Mouse (Mus musculus) CD4-positive helper T cell, adult 2 months (primary cell): ENCODE data around the gene Prc1.

Experiments used
- DNase-seq: peaks from one replicate; pipeline ENCODE4 v3.0.0-alpha.2; 2012; ENCODE audit warnings: low read depth, missing footprints, low spot score

Prc1 gene

DNA sequence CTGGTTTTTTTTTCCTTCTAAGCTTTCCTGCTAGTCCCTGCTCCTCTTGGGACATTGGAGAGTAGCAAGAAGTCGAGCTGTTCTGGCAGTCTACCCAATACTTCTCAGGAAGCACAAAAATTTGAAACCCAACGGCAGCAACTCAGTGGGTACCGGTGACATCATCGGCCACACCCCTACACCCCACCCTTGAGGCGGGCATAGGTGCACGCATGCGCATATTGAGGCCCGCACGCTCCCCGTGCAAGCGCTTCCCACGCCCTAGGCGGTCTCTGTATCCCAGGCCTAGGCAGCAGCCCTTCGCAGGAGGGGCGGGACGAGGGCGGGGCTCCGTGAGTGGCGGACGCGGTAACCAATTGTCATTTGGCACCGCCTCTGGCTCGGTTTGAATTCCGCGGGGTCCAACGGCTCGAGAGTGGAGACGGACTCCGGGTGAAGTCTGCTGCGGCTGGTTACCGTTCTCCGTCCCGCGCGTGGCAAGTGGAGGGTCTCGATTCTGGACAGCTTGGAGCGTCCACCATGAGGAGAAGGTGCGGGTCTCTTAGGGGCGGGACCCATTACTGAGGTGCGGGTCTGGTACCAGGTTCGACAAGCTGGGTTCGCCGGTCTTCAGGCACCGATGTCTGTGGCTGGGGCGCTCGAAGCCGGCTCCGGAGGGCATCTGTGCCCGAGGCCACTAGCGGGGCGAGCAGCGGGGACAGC is at the start of gene Prc1:
Gene Prc1, plus strand, starts transcription at position 389 of the 702 bp plus-strand sequence.
- DNase-seq: peak; percentile 98

DNA sequence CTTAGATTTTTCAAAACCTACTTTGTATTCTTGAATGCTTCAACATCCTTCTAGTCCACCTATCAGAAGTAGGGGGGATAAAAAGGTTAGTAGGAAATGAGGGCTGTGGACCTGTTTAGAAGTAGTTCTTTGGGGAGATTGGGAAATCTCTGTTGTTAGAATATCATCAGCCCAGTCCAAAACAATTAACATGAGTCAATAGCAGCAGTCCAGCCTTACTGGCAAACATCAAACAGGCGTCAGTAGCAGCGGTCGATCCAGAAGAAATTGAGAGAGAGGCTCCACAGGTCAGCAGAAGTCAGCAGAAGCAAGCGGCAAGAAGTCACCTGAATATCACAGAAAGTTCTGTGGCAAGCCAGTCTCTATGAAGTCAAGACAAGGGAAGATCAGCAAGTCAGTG is 49.4 kb upstream of the Prc1 start:
- no peak for DNase-seq

DNA sequence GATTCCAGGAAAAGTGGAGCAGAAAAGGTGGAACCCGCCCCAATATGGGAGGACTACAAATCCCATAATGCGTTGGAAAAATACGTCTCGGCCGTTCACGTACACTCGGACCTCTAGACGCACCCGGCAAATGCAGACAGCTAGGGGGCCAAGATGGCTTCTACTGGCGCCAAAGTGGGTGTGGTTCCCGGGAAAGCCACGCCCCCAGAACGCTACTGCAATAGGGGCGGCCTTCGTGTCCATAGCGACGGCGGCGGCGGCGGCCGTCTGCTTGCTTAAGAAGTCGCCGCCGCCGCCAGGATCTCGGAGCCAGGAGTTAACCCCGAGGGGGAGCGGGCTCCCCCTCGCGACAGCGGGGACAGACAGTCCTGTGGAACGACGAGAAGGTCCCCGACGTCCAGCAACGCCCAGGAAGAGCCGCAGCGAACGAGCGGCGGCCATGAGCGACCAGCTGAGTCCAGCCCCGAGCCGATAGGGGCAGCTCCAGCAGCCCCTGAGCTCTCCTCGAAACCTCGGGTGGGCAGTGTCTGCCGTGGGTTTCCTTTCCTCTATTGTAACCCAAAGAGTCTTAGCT is 48.0 kb upstream of the Prc1 start, which contains the start of gene Ttll13:
Gene Ttll13, plus strand, starts transcription at position 229 of the 574 bp plus-strand sequence.
- peak; percentile 97 for DNase-seq

DNA sequence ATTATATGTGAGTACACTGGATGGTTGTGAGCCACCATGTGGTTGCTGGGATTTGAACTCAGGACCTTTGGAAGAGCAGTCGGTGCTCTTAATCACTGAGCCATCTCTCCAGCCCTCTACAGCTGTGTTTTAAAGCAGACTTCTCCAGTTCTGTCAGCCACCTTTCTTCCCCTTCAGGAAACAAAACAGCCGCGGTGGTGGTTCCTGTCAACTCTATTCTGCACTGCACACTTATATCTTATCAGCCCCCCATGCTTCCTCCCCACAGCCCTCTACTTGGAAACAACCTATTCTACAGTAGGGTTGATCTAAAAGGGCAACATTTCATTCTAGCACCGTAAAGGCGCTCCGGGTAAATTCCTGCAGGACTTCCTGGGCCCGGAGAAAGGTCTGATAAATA is 47.4 kb upstream of the Prc1 start:
- DNase-seq: no peak

DNA sequence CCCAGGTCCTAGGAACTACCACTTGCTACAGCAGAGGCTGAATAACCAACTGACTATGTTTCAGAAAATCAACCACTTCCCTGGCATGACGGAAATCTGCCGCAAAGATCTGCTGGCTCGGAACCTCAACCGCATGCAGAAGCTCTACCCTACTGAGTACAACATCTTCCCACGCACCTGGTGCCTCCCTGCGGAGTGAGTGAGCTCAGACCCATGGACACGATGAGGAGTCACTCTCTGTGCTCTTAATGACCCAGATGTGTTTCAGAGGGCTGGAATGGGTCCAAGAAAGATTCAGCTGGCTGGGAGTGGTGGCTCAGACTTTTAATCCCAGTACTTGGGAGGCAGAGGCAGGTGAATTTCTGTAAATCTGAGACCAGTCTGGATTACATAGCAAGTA is 41.8 kb upstream of the Prc1 start:
- DNase-seq: peak; percentile 39

DNA sequence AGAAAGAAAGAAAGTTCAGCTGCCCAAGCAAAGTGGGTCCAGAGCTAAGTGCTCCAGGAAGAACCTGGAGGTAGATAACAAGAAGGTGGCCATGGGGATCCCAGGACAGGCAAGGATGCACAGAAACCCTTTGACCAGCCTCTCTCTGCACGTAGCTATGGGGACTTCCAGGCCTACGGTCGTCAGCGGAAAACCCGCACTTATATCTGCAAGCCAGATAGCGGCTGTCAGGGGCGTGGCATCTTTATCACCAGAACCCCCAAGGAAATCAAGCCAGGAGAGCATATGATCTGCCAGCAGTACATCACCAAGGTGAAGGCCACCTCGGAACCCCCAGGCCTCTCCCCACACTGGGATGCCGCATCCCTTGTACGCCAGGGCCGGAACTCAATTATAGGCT is 41.4 kb upstream of the Prc1 start:
- peak; percentile 59 for DNase-seq

DNA sequence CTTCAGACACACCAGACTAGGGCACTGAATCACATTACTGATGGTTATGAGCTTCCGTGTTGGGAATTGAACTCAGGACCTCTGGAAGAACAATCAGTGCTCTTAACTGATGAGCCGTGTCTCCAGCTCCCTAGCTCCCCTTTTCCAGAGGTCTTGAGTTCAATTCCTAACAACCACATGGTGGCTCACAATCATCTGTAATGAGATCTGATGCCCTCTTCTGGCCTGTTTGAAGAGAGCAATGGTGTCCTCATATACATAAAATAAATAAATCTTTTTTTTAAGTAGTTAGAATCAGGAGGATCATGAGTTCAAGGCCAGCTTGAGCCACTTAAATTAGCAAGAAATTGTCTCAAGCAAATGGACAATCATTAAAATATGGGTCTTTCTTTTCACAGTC is 38.3 kb upstream of the Prc1 start:
- DNase-seq: no peak

DNA sequence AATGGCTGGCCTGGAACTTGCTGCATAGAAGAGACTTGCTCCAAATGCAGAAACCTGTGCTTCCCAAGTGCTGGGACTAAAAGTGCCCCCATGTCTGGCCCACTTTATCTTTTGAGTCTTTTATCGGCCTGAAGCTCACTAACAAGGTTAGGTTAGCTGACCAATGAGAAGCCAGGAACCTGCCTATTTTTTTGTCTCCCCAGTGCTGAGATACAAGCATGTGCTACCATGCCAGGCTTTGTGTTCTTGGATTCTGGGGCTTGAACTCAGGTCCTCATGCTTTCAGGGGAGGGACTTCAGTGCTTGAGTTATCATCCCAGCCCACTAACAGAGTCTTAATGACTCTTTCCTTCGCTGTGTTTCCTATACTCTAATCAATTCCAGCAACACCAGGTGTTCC is 36.5 kb upstream of the Prc1 start:
- DNase-seq: no peak

DNA sequence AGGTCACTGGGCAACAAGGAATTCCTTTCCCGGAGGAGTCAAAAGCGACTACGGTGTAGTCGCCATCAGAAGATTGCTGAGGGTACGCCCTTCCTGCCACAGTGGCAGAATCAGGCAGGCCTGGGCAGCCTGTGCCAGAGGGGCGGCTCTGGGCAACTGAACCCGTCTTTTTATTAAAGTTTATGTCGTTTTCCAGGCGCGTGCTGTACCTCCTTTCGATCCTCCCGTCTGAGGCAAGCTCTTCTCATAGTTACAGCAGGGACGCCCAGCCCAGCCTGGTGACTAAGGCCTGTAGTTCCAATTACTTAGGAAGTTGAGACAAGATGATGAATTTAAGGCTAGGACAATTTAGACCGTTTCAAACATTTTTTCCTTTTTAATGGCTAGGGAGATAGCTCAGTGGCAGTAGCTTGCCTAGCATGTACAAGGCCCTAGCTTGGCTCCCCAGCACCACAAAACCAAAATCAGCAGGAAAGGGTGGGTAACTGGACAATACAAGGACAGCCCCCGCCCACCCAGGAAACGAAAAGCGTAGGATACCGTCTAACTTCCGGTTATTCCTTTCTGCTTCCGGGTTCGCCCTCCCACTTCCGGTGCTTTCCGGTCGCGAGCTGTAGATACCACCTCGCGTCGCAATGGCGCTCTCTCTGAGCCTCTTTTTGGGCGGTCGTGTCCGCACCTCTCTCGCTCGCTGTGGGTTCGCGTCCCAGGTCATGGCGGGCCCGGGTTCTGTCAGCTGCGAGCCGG is 33.5 kb upstream of the Prc1 start, which contains the start of gene Ngrn:
Gene Ngrn, plus strand, starts transcription at position 591 of the 747 bp plus-strand sequence.
- DNase-seq: peak; percentile 88

DNA sequence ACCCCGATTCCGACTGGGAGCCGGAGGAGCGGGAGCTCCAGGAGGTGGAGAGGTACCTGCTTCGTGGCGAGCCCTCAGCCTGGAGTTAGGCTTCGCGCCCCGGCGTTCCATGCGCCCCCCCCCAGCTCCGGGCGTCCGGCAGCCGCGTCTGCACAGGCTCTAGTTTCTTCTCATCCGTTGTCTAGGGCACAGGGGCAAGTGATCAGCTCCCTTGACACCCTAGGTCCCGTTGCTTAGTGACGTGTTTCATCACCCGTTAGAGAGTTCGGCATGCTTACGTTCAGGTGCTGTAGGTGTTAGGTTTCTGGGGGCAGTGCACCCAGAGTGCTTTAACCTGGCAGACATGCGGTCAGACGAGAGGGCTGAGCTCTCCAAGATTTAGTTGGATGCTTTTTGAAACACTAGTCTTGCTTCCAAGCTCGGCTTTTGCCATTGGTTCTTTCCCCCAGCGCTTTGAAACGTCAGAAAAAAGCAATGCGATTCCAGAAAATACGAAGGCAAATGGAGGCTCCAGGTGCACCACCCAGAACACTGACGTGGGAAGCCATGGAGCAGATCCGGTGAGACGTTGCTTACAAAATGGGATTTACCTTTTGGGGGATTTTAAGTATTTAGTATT is 32.8 kb upstream of the Prc1 start:
- DNase-seq: no peak

DNA sequence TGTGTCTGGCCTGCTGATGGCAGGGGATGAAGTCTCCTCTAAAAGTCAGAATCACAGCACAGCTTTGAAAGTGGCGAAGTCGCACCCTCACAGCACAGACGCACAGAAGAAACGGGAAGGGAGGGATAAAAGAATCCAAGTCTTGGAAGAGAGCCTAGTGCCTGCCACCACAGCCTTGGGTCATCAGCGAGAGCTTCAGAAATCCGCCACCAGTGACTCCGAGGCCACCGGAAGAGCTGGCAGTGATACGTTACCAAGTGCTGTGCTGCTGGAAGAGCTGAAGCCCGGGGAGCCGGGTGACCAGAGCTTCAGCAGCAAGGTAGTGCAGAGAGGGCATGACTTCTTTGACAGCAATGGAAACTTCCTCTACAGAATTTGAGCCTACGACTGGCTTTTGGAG is 29.6 kb upstream of the Prc1 start:
- no peak for DNase-seq

DNA sequence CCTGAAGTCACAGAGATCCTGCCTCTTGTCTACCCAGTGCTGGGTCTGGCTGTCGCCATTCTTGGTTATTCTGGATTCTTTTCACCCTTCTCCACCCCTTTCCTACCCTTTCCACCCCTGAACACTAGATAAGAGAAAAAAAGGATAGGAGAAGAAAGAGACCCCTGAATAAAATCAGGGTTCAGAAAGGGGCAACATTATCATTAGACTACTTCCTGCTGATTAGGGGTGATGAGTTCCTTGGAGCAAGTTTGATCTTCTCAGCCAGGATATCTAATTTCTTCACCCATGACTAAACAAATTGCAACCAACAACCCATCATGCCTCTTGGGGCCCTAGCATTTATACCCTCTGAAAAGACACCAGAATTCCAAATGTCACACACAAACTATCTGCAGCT is 26.5 kb upstream of the Prc1 start:
- DNase-seq: no peak

DNA sequence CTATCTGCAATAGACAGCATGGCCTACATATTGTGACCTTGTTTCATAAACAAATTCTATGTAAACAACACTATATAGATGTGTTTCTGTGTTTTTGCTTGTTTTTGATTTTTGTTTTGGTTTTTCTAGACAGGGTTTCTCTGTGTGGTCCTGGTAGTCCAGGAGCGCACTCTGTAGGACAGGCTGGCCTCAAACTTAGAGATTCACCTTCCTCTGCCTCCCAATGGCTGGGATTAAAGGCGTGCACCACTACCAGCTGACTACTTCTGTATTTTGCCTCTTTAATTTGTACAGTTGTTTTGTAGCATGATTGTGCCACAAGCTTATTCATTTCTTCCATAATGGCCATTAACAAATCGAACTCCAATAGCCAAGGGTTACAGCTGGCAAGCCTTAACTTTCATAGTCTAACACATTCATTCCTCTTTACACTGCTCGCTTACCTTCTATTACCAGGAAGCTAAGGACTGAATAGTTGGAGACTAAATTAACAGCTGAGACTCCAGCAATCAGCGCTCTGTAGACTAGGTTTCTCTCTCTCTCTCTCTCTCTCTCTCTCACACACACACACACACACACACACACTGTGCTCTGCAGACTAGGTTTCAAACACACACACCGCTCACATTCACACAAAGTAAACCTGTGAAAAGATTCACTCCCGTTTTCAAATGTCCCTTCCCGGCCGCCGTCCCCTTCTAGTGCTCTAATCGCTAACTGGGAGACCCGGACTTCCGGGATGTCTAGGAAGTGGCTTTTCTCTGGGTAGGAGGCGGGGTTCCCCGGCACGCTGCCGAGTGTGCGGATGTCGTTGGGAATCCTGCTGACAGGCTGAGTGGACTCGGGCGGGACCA is 25.1 kb upstream of the Prc1 start, which contains the start of gene Vps33b:
Gene Vps33b, plus strand, starts transcription at position 753 of the 854 bp plus-strand sequence.
- peak; percentile 95 for DNase-seq

DNA sequence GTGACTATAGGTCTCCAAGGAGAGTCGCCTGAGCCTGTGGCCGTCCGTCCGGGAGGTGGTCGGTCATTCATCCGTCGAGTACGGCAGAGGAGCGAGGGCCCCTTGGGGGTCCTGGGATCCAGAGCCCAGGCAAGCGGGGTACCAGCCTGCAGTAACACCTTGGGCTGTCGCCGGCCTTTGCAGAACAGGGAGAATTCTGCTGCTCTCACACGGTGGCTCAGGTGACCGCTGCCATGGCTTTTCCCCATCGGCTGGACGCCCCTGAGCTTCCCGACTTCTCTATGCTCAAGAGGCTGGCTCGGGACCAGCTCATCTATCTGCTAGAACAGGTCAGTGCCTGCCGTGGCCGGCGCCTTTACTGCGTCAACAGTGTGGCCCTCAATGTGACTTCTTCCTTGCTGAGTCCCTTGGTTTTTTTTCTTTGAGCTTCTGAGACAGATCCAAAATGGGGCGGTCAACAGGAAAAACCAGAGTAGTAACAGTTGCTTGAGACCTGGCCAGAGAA is 24.4 kb upstream of the Prc1 start:
- DNase-seq: no peak

DNA sequence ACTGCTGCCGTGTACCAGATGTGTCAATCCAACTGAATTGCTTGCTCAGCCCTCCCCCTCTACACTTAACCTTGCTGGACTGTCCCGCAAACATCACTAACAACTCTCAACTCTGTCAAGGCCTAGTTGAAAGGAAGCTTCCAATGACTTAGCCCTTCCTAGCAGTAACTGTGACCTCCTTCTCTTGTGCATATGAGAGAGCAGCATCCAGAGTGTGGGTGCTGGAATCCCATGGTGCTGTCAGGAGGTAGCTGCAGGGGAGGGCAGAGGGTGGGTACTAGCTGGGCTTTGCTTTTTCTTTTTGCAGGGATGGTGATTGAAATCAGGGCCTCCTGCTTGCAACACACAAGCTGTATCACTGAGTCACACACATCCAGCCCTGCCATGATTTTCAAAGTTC is 20.8 kb upstream of the Prc1 start:
- no peak for DNase-seq

DNA sequence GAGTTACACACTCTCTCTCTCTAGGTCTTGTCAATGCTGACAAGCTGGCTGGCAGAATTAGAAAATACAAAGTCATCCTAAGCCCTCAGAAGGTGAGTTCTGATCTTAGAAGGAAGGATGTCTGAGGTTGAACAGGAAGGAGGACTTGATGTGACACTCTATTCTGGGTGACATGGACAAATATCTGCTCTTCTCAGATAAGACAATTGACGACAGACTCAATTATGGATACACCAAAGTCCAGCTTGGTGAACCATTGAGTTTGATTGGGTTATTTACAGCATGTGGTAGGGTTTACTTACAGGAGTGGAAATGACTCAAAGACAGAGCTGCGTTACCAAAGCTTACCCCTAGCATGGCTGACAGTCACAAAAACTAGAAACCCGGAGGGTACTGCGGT is 17.9 kb upstream of the Prc1 start:
- no peak for DNase-seq

DNA sequence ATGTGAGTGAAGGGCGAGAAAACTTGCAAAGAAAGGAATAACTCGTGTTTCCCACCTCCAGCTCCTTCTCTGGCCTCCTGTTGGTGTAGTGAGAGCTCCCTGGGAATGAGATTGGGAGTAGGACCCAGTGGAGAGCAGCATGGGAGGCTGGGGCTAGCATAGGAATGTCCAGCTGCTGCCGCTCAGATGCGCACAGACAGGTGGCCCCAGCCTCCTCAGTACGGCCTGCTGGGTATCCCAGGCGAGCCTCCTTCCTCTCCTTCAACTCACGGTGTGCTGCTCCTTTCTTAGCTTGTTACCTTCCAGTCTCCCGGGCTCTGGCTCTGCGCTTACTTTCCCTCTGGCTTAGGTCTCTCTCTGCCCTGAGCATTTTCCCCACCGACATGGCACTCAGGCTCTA is 14.2 kb upstream of the Prc1 start:
- DNase-seq: no peak

DNA sequence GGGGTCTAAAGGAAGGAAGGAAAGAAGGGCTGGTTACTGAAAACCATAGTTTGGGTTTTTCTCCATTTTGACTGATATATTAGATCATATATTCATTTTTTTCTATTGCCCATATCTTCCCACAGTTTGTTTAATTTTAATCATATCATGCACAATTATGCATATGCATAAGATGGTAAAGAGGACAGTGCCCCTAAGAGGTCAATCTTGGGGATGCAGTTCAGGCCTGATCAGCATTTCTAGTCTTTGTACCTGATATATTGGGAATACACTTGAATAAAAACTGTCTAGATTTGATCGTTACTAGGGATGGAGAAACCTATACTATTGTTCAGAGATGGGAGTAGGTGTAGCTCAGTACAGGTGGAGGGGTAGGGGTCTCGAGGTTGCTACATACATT is 13.3 kb upstream of the Prc1 start:
- DNase-seq: no peak

DNA sequence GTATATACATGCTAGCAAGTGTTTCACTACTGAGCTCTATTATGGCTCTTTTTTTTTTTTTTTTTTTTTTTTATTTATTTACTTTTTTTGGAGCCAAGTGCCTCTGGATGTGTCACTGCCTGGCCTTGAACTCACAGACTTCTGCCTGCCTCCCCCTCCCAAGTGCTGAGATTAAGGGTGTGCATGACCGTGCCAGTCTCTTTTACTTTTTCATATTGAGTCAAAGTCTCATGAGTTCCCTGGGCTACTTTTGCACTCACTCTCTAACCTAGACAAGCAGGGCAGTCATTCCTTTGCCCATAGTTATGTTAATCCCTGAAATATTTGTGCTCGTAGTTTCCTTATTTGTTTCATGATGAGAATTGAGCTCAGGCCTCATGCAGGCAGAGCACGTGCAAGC is 12.6 kb upstream of the Prc1 start:
- DNase-seq: no peak

DNA sequence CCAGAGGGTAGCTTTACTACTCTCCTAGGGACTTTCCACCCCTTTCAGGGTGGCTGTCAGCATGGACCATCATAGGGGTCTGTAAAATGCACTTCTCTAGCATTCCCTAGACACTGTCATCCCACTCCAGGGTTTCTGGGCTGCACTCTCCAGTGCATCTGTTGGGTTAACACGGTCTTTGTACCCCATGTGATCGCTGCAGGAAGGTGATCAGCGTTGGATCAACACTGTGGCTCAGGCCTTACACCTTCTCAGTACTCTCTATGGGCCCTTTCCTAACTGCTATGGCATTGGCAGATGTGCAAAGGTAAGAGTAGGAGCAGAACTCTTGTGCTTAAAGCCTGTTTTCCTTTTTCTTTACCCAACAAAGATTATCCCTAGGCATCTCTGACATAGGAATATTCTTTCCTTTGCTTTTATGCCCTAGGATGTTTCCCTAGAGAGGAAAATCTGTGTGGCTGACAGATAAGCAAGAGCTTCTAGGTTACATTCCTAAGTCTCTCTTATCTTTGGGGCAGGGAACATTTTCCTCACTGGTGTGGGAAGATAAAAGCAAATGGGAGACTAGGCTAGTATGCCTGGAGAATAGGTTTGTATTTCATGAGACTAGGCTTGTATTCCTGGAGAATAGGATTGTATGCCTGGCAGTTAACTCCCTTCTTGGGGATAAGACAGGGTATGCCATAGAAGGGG is 10.9 kb upstream of the Prc1 start:
- no peak for DNase-seq

DNA sequence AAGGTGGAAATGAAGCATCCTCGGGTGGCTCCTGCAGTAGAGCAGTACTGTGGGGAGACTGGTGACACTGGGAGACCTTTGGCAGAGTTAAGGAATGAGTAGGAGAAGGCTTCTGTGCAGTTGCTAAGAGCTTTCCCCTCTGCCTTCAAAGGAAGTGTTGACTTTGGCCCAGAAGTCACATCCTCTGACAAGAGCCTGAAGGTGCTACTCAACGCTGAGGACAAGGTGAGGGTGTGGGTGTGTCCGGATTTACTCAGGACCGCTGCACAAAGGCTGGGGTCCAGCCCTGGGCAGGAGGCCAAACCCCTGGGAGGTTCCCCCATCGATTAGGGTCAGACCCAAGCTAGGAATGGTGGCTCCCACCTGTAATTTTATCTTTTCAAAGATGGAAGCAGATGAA is 9.9 kb upstream of the Prc1 start:
- no peak for DNase-seq
